Mouse (Mus musculus): ENCODE measurements at regions not wholly inside any gene's neighbourhood (a gene's known extent, or its start where the extent isn't known, plus 50 kb on each side); places are given as distances from the start of the nearest gene placed in this dataset.

DNA sequence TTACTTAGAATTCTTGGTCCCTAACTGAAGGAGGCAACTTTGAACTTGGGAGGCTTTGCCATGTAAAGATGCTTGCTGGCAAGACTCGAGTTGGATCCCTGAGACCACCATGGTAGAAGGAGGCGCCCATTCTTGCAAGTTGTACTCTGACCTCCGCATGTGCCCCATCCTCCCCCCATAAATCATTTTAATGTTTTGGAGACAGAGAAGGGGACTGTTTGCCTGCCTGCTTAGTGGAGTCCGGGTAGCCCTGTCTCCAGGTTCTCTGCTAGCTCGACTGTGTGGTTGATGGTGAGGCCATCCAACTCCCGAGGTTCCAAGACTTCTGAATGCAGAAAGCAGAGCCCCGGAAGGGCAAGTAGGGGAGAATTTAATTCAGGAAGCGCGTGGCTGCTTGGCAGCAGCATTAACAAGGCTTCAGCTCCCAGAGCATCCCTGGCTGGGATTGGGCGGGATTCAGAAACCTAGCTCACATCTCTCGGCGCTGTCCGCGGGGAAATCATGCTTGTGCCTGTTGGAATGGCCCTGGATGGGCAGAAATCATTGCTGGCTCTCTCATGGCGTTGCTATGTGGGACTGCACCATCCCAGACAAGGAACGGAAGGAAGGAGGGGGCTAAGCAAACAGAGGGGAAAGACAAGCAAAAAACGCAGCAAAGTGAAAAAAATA is 202.8 kb upstream of the Zfp64 start:
- H3K27me3 ChIP-seq (ENCODE audit: control insufficient read depth) = no peaks in the 10 kb centered on the region

GRCm38 (mm10) chr2:169156908-169157307 is 201.5 kb upstream of the Zfp64 start:
- no peak for TF ChIP-seq TAL1 (IDR thresholded peaks at IDR 0.05; ENCODE audit: low read length)
- TF ChIP-seq GATA1 (IDR thresholded peaks at IDR 0.05; ENCODE audit: low read length) = no peak
- H3K9me3 ChIP-seq (ENCODE audit: control insufficient read depth, low read length) = peaks cover 67% of the 10 kb centered on the region
- H3K27me3 ChIP-seq (ENCODE audit: control insufficient read depth) = no peaks in the 10 kb centered on the region
- no peak overlapping the region for H3K4me3 ChIP-seq (replicated peaks)
- no peaks in the 10 kb centered on the region for H3K36me3 ChIP-seq (ENCODE audit: control insufficient read depth)
- no peaks in the 10 kb centered on the region for H3K4me1 ChIP-seq (ENCODE audit: control insufficient read depth)

More for the DNA sequence above, 202.8 kb upstream of the Zfp64 start:
- Histone ChIP-seq H3K36me3 (ENCODE audit: control insufficient read depth) (no peaks in the 10 kb centered on the region), H3K4me3 (replicated peaks) (no peak overlapping the region), H3K9me3 (ENCODE audit: control insufficient read depth, low read length) (peaks cover 68% of the 10 kb centered on the region), H3K4me1 (ENCODE audit: control insufficient read depth) (no peaks in the 10 kb centered on the region)
- TF ChIP-seq GATA1 (IDR thresholded peaks at IDR 0.05; ENCODE audit: low read length) = no peak
- no peak for TF ChIP-seq TAL1 (IDR thresholded peaks at IDR 0.05; ENCODE audit: low read length)

DNA sequence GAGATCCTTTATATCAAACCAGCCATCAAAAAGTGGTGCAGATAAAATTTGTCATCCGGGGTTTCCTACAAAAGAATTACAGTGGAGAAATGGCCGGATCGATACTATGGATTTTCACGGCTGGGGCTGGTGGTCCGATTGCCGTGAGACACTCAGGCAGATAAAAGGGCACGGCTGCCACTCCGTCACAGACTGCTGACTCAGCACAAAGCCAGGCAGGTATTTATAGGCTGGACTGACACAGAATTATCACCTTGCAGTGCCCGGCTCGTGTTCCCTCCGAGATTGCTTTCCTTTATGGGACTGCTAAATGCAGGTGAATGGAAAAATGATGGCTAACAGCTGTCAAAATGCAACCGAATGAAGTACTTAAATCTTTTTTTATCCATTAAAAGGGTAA is 199.5 kb upstream of the Zfp64 start:
- no peaks in the 10 kb centered on the region for H3K27me3 ChIP-seq (ENCODE audit: control insufficient read depth)
- H3K36me3 ChIP-seq (ENCODE audit: control insufficient read depth) = no peaks in the 10 kb centered on the region
- H3K4me3 ChIP-seq (replicated peaks) = no peak overlapping the region
- H3K4me1 ChIP-seq (ENCODE audit: control insufficient read depth) = no peaks in the 10 kb centered on the region
- TF ChIP-seq TAL1 (IDR thresholded peaks at IDR 0.05; ENCODE audit: low read length) (no peak), GATA1 (IDR thresholded peaks at IDR 0.05; ENCODE audit: low read length) (no peak)
- H3K9me3 ChIP-seq (ENCODE audit: control insufficient read depth, low read length) = peaks cover 55% of the 10 kb centered on the region

- H3K4me3 ChIP-seq (replicated peaks) = no peak overlapping the region
- H3K4me1 ChIP-seq (ENCODE audit: control insufficient read depth) = no peaks in the 10 kb centered on the region
- no peaks in the 10 kb centered on the region for H3K27me3 ChIP-seq (ENCODE audit: control insufficient read depth)
- no peaks in the 10 kb centered on the region for H3K36me3 ChIP-seq (ENCODE audit: control insufficient read depth)
- TF ChIP-seq GATA1 (IDR thresholded peaks at IDR 0.05; ENCODE audit: low read length) (no peak), TAL1 (IDR thresholded peaks at IDR 0.05; ENCODE audit: low read length) (no peak)
- H3K9me3 ChIP-seq (ENCODE audit: control insufficient read depth, low read length) = peaks cover 43% of the 10 kb centered on the region
Observed at GRCm38 (mm10) chr2:169147655-169148054, 192.3 kb upstream of the Zfp64 start.

GRCm38 (mm10) chr2:169142224-169142623 is 186.8 kb upstream of the Zfp64 start:
- no peaks in the 10 kb centered on the region for H3K27me3 ChIP-seq (ENCODE audit: control insufficient read depth)
- no peak overlapping the region for H3K4me3 ChIP-seq (replicated peaks)
- no peaks in the 10 kb centered on the region for H3K4me1 ChIP-seq (ENCODE audit: control insufficient read depth)
- no peaks in the 10 kb centered on the region for H3K36me3 ChIP-seq (ENCODE audit: control insufficient read depth)
- no peak for TF ChIP-seq TAL1 (IDR thresholded peaks at IDR 0.05; ENCODE audit: low read length)
- no peak for TF ChIP-seq GATA1 (IDR thresholded peaks at IDR 0.05; ENCODE audit: low read length)
- H3K9me3 ChIP-seq (ENCODE audit: control insufficient read depth, low read length) = peaks cover 34% of the 10 kb centered on the region

- Histone ChIP-seq H3K9me3 (ENCODE audit: control insufficient read depth, low read length) (peaks cover 59% of the 10 kb centered on the region), H3K4me3 (replicated peaks) (no peak overlapping the region), H3K36me3 (ENCODE audit: control insufficient read depth) (no peaks in the 10 kb centered on the region), H3K27me3 (ENCODE audit: control insufficient read depth) (no peaks in the 10 kb centered on the region), H3K4me1 (ENCODE audit: control insufficient read depth) (no peaks in the 10 kb centered on the region)
- no peak for TF ChIP-seq TAL1 (IDR thresholded peaks at IDR 0.05; ENCODE audit: low read length)
- no peak for TF ChIP-seq GATA1 (IDR thresholded peaks at IDR 0.05; ENCODE audit: low read length)
Observed at GRCm38 (mm10) chr2:169133855-169134254, 178.5 kb upstream of the Zfp64 start.

- Histone ChIP-seq H3K36me3 (ENCODE audit: control insufficient read depth) (no peaks in the 10 kb centered on the region), H3K9me3 (ENCODE audit: control insufficient read depth, low read length) (peaks cover 55% of the 10 kb centered on the region), H3K4me3 (replicated peaks) (no peak overlapping the region), H3K27me3 (ENCODE audit: control insufficient read depth) (no peaks in the 10 kb centered on the region), H3K4me1 (ENCODE audit: control insufficient read depth) (no peaks in the 10 kb centered on the region)
- TF ChIP-seq TAL1 (IDR thresholded peaks at IDR 0.05; ENCODE audit: low read length) (no peak), GATA1 (IDR thresholded peaks at IDR 0.05; ENCODE audit: low read length) (no peak)
Observed at GRCm38 (mm10) chr2:169125476-169125875, 170.1 kb upstream of the Zfp64 start.

DNA sequence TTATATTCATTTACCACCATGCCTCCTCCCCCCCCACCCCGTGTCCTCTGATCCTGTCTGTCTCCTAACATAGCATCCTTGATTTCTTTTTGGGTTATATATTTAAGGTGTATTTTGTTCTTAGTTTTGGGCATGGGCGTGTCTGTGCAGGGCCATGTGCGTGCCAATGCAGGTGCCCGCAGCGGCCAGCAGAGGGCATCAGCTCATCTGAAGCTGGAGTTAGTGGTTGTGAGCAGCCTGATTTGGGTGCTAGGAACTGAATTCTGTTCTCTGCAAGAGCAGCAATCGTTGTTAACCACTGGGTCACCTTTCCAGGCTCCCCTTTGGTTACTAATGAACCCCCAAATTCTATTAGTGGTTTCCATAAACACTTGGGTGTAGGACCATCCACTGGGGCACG is 167.5 kb upstream of the Zfp64 start:
- Histone ChIP-seq H3K27me3 (ENCODE audit: control insufficient read depth) (no peaks in the 10 kb centered on the region), H3K4me3 (replicated peaks) (no peak overlapping the region), H3K36me3 (ENCODE audit: control insufficient read depth) (no peaks in the 10 kb centered on the region), H3K9me3 (ENCODE audit: control insufficient read depth, low read length) (peaks cover 40% of the 10 kb centered on the region), H3K4me1 (ENCODE audit: control insufficient read depth) (no peaks in the 10 kb centered on the region)
- TF ChIP-seq GATA1 (IDR thresholded peaks at IDR 0.05; ENCODE audit: low read length) (no peak), TAL1 (IDR thresholded peaks at IDR 0.05; ENCODE audit: low read length) (no peak)

GRCm38 (mm10) chr2:169116841-169117240 is 161.5 kb upstream of the Zfp64 start:
- Histone ChIP-seq H3K4me1 (ENCODE audit: control insufficient read depth) (no peaks in the 10 kb centered on the region), H3K36me3 (ENCODE audit: control insufficient read depth) (no peaks in the 10 kb centered on the region), H3K4me3 (replicated peaks) (no peak overlapping the region), H3K9me3 (ENCODE audit: control insufficient read depth, low read length) (peaks cover 15% of the 10 kb centered on the region), H3K27me3 (ENCODE audit: control insufficient read depth) (no peaks in the 10 kb centered on the region)
- TF ChIP-seq GATA1 (IDR thresholded peaks at IDR 0.05; ENCODE audit: low read length) (no peak), TAL1 (IDR thresholded peaks at IDR 0.05; ENCODE audit: low read length) (no peak)

- no peak for TF ChIP-seq TAL1 (IDR thresholded peaks at IDR 0.05; ENCODE audit: low read length)
- no peak for TF ChIP-seq GATA1 (IDR thresholded peaks at IDR 0.05; ENCODE audit: low read length)
Observed at GRCm38 (mm10) chr2:169109044-169109443, 153.7 kb upstream of the Zfp64 start.

More at GRCm38 (mm10) chr2:169109044-169109443, 153.7 kb upstream of the Zfp64 start:
- Histone ChIP-seq H3K27me3 (ENCODE audit: control insufficient read depth) (no peaks in the 10 kb centered on the region), H3K4me1 (ENCODE audit: control insufficient read depth) (no peaks in the 10 kb centered on the region), H3K4me3 (replicated peaks) (no peak overlapping the region), H3K9me3 (ENCODE audit: control insufficient read depth, low read length) (peaks cover 23% of the 10 kb centered on the region), H3K36me3 (ENCODE audit: control insufficient read depth) (no peaks in the 10 kb centered on the region)

Data from erythroblast, embryonic 14.5 days (primary cell).